Mouse (Mus musculus): ENCODE measurements around the gene Dock4.

The Dock4 gene

GRCm38 (mm10) chr12:40568971-40569968 is 123.5 kb downstream of the Dock4 start:
- CTCF ChIA-PET, result interaction anchor here (0.6 kb wide), 1 partner anchor 19 kb away, joined by 9 read pairs; no protein-coding TSS in a partner anchor

- CTCF ChIA-PET, result interaction anchor here (0.6 kb wide), 1 partner anchor 20 kb away, joined by 9 read pairs; no protein-coding TSS in a partner anchor
Observed at GRCm38 (mm10) chr12:40570250-40570649, 124.5 kb downstream of the Dock4 start.

- CTCF ChIA-PET, result no interaction called here
Observed at GRCm38 (mm10) chr12:40574051-40574450, 128.3 kb downstream of the Dock4 start.

DNA sequence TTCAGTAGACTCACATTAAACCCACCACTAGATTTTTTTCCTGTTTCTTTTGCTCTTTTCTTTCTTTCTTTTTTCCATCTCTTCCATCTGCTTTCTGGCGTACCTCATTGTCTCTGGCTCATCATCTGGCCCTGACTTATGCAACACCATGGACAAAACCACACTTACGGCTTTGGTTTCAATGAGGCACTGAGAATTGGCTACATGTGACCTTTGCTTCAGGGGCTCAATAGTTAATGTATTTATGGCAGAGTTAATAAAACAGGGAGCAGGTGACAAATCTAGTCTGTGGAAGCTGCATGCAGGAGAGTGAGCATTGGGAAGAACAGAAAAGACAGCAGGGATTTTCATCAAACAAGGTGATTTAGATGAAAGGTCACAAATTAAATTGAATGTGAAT is 131.0 kb downstream of the Dock4 start:
- CTCF ChIA-PET, result no interaction called here

GRCm38 (mm10) chr12:40580351-40580750 is 134.6 kb downstream of the Dock4 start:
- CTCF ChIA-PET, result no interaction called here

- CTCF ChIA-PET, result no interaction called here
Observed at GRCm38 (mm10) chr12:40581037-40581436, 135.3 kb downstream of the Dock4 start.

- CTCF ChIA-PET, result no interaction called here
Observed at GRCm38 (mm10) chr12:40582059-40582458, 136.3 kb downstream of the Dock4 start.

DNA sequence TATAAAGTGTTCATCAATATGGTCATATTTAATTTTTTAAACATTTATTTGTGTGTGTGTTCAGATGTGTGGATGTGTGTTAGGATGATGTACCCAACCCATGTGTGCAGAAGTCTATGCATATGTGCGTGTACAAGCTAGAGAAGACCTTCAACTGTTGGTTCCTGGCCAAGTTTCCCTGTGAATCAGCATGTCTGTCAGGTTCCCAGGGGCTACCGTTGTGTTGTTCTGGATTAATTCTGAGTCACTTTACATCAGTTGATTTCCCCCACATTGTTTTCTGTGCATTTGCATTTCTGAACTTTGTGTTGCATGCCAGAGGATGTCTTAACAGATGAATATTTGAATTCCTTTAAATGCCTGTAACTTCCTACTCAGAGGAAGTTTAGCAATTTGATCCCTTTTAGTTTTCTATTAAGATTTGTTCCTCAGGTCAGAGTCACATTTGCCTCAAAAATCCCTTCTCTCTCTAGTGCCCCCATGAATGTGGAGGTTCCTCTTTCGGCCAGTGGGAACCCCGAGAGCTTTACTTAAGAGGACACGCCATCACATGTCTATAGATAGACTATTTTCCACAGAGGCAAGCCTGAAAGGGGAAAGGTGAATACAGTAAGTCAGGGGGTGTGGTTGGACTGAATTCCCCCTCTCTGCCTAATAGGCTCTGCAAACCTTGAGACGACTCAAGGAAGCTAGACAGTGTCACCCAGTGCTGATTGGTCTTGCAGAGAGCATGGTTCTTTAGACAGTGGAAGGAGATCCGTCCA is 139.0 kb downstream of the Dock4 start:
- CTCF ChIA-PET, result no interaction called here

- CTCF ChIA-PET, result no interaction called here
Observed at GRCm38 (mm10) chr12:40585456-40586141, 139.8 kb downstream of the Dock4 start.

GRCm38 (mm10) chr12:40594161-40594560 is 148.4 kb downstream of the Dock4 start:
- CTCF ChIA-PET, result no interaction called here

GRCm38 (mm10) chr12:40595440-40595839 is 149.7 kb downstream of the Dock4 start:
- CTCF ChIA-PET, result no interaction called here

- CTCF ChIA-PET, result no interaction called here
Observed at GRCm38 (mm10) chr12:40596020-40596419, 150.3 kb downstream of the Dock4 start.

DNA sequence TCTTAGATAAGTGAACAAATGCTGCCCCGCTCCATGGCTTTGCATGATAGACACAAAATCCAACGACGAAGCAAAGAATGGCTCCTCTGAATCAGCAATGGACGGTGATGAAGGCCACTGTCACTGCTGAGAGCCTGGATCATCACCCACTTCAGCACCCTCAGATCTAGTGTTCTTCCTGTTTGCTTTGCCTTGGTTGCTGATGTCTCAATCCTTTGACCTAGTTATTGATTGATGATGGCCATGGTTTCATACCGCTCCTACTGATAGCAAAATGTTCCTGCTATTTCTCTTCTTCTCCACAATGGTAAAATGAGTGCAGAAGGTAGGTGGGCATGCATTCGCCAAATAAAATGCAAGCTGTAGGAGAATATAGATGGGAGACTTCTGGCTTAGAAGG is 150.7 kb downstream of the Dock4 start:
- CTCF ChIA-PET, result no interaction called here

DNA sequence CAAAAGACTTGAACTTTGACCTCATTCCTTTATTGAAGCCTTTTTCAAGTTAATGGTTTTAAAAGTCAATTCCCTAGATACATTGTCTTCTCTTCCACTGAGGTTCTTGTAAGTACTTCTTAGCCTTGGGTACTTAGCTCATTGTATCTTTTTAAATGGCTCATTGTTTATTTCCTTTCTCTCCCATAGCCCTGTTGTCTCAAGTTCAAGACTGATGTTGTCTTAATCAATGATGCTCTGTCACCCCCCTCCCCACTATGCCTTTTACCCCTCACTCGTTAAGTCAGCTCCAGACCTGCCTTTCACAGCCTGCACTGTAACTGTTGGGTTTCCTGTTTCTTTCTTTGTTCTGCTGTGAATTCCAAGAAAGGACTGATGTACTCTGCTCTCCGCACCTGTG is 154.2 kb downstream of the Dock4 start:
- CTCF ChIA-PET, result no interaction called here

GRCm38 (mm10) chr12:40605565-40605964 is 159.8 kb downstream of the Dock4 start:
- CTCF ChIA-PET, result no interaction called here

DNA sequence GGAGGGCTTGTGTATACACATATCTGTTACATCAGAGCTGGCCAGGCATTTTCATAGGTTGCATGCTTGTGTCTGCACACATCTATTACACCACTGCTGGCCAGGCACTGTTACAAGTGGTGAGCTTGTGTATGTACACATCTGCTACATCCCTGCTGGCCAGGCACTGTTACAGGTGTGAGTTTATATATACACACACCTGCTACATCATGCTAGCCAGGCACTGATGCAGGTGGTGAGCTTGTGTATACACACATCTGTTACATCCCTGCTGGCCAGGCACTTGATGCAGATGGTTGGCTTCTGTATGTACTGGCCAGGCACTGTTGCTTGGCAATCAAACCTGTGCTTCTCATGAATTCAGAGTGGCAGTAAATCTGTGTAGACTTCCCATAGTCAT is 177.2 kb downstream of the Dock4 start:
- CTCF ChIA-PET, result interaction anchor here (0.6 kb wide), 1 partner anchor 44 kb away, joined by 4 read pairs; no protein-coding TSS in a partner anchor

DNA sequence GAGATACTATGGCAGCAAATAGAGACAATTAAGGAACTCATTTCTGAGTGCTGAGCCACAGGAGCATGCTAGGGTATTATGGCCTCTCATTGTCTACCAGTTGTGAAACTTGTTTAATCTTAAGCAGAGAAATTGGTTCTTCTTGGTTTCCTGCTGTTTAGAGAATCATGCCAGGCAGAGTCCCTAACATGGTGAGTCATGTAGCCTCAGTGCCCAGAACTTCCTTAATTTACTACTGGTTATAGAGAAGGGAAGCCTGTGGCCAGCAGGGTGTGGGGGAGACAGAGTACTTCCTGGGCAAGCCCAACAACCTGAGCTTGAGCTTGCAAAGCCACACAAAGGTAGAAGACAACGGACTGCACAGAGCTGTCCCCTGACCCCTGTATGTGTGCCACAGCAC is 180.8 kb downstream of the Dock4 start:
- CTCF ChIA-PET, result no interaction called here

GRCm38 (mm10) chr12:40633242-40633641 is 187.5 kb downstream of the Dock4 start:
- CTCF ChIA-PET, result no interaction called here

DNA sequence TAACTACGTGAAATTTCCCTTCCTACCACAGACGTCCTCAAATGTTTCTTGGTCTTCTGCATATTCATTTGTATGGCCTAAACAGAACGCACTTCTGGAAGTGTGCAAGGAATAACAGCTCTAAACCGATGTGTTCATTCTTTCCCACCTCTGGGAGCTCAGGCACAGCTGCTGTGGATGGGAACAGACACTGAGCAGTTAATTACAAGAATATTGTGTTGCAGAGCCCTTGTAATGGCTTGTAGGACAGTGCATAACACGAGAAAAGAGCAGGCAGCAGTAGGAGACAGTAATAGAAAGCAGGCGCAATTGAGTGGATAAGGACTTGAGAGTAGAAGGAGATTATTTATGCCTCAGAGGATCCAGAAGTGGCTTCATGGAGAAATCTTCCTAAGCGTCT is 188.4 kb downstream of the Dock4 start:
- CTCF ChIA-PET, result no interaction called here

DNA sequence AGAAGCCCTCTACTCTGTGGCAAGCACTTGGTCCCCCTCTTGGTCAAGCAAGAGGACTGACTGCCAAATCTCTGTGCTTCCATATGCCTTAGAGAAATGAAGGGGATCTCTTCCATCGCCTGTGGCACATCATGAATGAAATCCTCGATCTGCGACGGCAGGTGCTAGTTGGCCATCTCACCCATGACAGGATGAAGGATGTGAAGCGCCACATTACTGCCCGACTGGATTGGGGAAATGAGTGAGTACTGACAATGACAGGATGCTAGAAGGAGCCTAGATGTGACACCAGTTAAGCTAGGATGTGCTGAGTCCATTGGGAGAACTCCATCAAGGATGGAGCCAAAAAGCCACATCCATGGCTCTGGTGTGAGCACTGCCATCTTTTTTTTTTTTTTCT is 190.2 kb downstream of the Dock4 start:
- CTCF ChIA-PET, result no interaction called here

- CTCF ChIA-PET, result no interaction called here
Observed at GRCm38 (mm10) chr12:40637427-40637826, 191.7 kb downstream of the Dock4 start.

- CTCF ChIA-PET, result no interaction called here
Observed at GRCm38 (mm10) chr12:40645869-40646268, 200.1 kb downstream of the Dock4 start.
